Comparison of ENCODE assay signal across 20 mouse cellular contexts in genomic region chr2:10861654-10862292, GRCm38 (mm10).
A peak's percentile ranks its signal among the peaks of the same experiment; 100 is the strongest.
DNase-seq lines count a peak whose midpoint lies in the region; ATAC-seq lines count a peak whose summit lies in the region.
"Had no signal": no experiment of that assay in that cellular context is flagged by ENCODE, and none has a peak within 500 bp of the region (broad histone marks: within the 10 kb centered on the region; RNA-seq: fewer than 3 reads in every experiment).

No protein-coding gene starts in this region.

- no peaks in the 10 kb centered on the region for H3K9me3 ChIP-seq in limb, embryonic 13.5 days
- H3K9me3 ChIP-seq in limb, embryonic 10.5 days (replicated peaks), result no peaks in the 10 kb centered on the region
- H3K9me3 ChIP-seq in embryonic facial prominence, embryonic 10.5 days, result no peaks in the 10 kb centered on the region
- H3K9me3 ChIP-seq in embryonic facial prominence, embryonic 11.5 days (replicated peaks; ENCODE audit: control insufficient read depth, low read length), result no peaks in the 10 kb centered on the region
- no peaks in the 10 kb centered on the region for H3K9me3 ChIP-seq in embryonic facial prominence, embryonic 15.5 days (replicated peaks)
- no peaks in the 10 kb centered on the region for H3K9me3 ChIP-seq in midbrain, embryonic 13.5 days
- no peaks in the 10 kb centered on the region for H3K9me3 ChIP-seq in kidney, embryonic 16.5 days (ENCODE audit: low read length)
- H3K9me3 ChIP-seq: embryonic facial prominence, embryonic 12.5 days; forebrain, embryonic 13.5 days; forebrain, embryonic 15.5 days had no signal

- H3K36me3 ChIP-seq in limb, embryonic 13.5 days, result no peaks in the 10 kb centered on the region
- no peaks in the 10 kb centered on the region for H3K36me3 ChIP-seq in limb, embryonic 10.5 days
- H3K36me3 ChIP-seq in embryonic facial prominence, embryonic 10.5 days (replicated peaks), result no peaks in the 10 kb centered on the region
- no peaks in the 10 kb centered on the region for H3K36me3 ChIP-seq in embryonic facial prominence, embryonic 11.5 days (replicated peaks; ENCODE audit: control insufficient read depth, insufficient read depth, low read depth, low read length)
- H3K36me3 ChIP-seq in embryonic facial prominence, embryonic 15.5 days, result no peaks in the 10 kb centered on the region
- H3K36me3 ChIP-seq in midbrain, embryonic 13.5 days, result no peaks in the 10 kb centered on the region
- no peaks in the 10 kb centered on the region for H3K36me3 ChIP-seq in kidney, embryonic 16.5 days (ENCODE audit: insufficient read depth, low read length)
- H3K36me3 ChIP-seq: embryonic facial prominence, embryonic 12.5 days; forebrain, embryonic 15.5 days had no signal

- H3K9ac ChIP-seq in limb, embryonic 13.5 days, result no peak overlapping the region
- no peak overlapping the region for H3K9ac ChIP-seq in embryonic facial prominence, embryonic 11.5 days (replicated peaks; ENCODE audit: low read length)
- no peak overlapping the region for H3K9ac ChIP-seq in embryonic facial prominence, embryonic 15.5 days
- no peak overlapping the region for H3K9ac ChIP-seq in midbrain, embryonic 13.5 days (replicated peaks)
- no peak overlapping the region for H3K9ac ChIP-seq in kidney, embryonic 16.5 days (replicated peaks; ENCODE audit: low read length)
- H3K9ac ChIP-seq: embryonic facial prominence, embryonic 12.5 days; forebrain, embryonic 13.5 days; forebrain, embryonic 15.5 days; forebrain, postnatal 0 days had no signal

- no peak overlapping the region for H3K4me2 ChIP-seq in limb, embryonic 13.5 days (replicated peaks)
- no peak overlapping the region for H3K4me2 ChIP-seq in embryonic facial prominence, embryonic 11.5 days (ENCODE audit: low read depth, low read length)
- no peak overlapping the region for H3K4me2 ChIP-seq in embryonic facial prominence, embryonic 15.5 days (replicated peaks)
- H3K4me2 ChIP-seq in midbrain, embryonic 13.5 days (replicated peaks), result no peak overlapping the region
- H3K4me2 ChIP-seq in kidney, embryonic 16.5 days (replicated peaks; ENCODE audit: low read depth, low read length), result no peak overlapping the region
- H3K4me2 ChIP-seq: embryonic facial prominence, embryonic 12.5 days; forebrain, embryonic 13.5 days; forebrain, embryonic 15.5 days had no signal

- intact Hi-C loops in left cerebral cortex, postnatal 10 days (cut with DNase I), result no loop called here

- no peaks in the 10 kb centered on the region for H3K27me3 ChIP-seq in limb, embryonic 13.5 days
- no peaks in the 10 kb centered on the region for H3K27me3 ChIP-seq in limb, embryonic 10.5 days (ENCODE audit: low read depth, poor library complexity, severe bottlenecking)
- H3K27me3 ChIP-seq in embryonic facial prominence, embryonic 10.5 days (replicated peaks; ENCODE audit: low read depth, poor library complexity, severe bottlenecking), result no peaks in the 10 kb centered on the region
- no peaks in the 10 kb centered on the region for H3K27me3 ChIP-seq in embryonic facial prominence, embryonic 11.5 days (ENCODE audit: control insufficient read depth, insufficient read depth, low read length)
- H3K27me3 ChIP-seq in embryonic facial prominence, embryonic 15.5 days, result no peaks in the 10 kb centered on the region
- no peaks in the 10 kb centered on the region for H3K27me3 ChIP-seq in midbrain, embryonic 13.5 days
- no peaks in the 10 kb centered on the region for H3K27me3 ChIP-seq in kidney, embryonic 16.5 days (ENCODE audit: insufficient read depth, low read length)
- H3K27me3 ChIP-seq: embryonic facial prominence, embryonic 12.5 days; forebrain, embryonic 13.5 days; forebrain, embryonic 15.5 days had no signal

- H3K4me3 ChIP-seq in limb, embryonic 13.5 days, result no peak overlapping the region
- no peak overlapping the region for H3K4me3 ChIP-seq in limb, embryonic 10.5 days
- no peak overlapping the region for H3K4me3 ChIP-seq in embryonic facial prominence, embryonic 10.5 days
- no peak overlapping the region for H3K4me3 ChIP-seq in embryonic facial prominence, embryonic 11.5 days (ENCODE audit: low read depth, low read length)
- H3K4me3 ChIP-seq in embryonic facial prominence, embryonic 15.5 days (replicated peaks), result no peak overlapping the region
- H3K4me3 ChIP-seq in midbrain, embryonic 13.5 days (replicated peaks), result no peak overlapping the region
- H3K4me3 ChIP-seq in kidney, embryonic 16.5 days (ENCODE audit: low read length), result no peak overlapping the region
- H3K4me3 ChIP-seq: embryonic facial prominence, embryonic 12.5 days; forebrain, embryonic 13.5 days; forebrain, embryonic 15.5 days had no signal

- H3K4me1 ChIP-seq in limb, embryonic 13.5 days, result no peaks in the 10 kb centered on the region
- H3K4me1 ChIP-seq in limb, embryonic 10.5 days, result no peaks in the 10 kb centered on the region
- no peaks in the 10 kb centered on the region for H3K4me1 ChIP-seq in embryonic facial prominence, embryonic 10.5 days
- H3K4me1 ChIP-seq in embryonic facial prominence, embryonic 11.5 days (ENCODE audit: control insufficient read depth, insufficient read depth, low read length), result no peaks in the 10 kb centered on the region
- H3K4me1 ChIP-seq in embryonic facial prominence, embryonic 15.5 days, result peaks cover 5% of the 10 kb centered on the region; the same call in 1 of the 2 replicates
- H3K4me1 ChIP-seq in midbrain, embryonic 13.5 days (replicated peaks), result no peaks in the 10 kb centered on the region
- H3K4me1 ChIP-seq in kidney, embryonic 16.5 days (ENCODE audit: insufficient read depth, low read length), result no peaks in the 10 kb centered on the region
- H3K4me1 ChIP-seq: embryonic facial prominence, embryonic 12.5 days; forebrain, embryonic 13.5 days; forebrain, embryonic 15.5 days had no signal

- 60% methylated on average over 8 of the region's 8 CpGs for WGBS in limb, embryonic 13.5 days
- WGBS in limb, embryonic 10.5 days, result 74% methylated on average over 8 of the region's 8 CpGs
- WGBS in embryonic facial prominence, embryonic 10.5 days, result 55% methylated on average over 8 of the region's 8 CpGs
- WGBS in embryonic facial prominence, embryonic 11.5 days, result 48% methylated on average over 8 of the region's 8 CpGs
- 43% methylated on average over 8 of the region's 8 CpGs for WGBS in embryonic facial prominence, embryonic 15.5 days
- WGBS in midbrain, embryonic 13.5 days, result 68% methylated on average over 8 of the region's 8 CpGs
- WGBS in kidney, embryonic 16.5 days, result 82% methylated on average over 8 of the region's 8 CpGs

- H3K27ac ChIP-seq in limb, embryonic 13.5 days, result no peak overlapping the region
- H3K27ac ChIP-seq in limb, embryonic 10.5 days, result no peak overlapping the region
- no peak overlapping the region for H3K27ac ChIP-seq in embryonic facial prominence, embryonic 10.5 days (replicated peaks)
- H3K27ac ChIP-seq in embryonic facial prominence, embryonic 11.5 days (replicated peaks; ENCODE audit: low read depth, low read length), result no peak overlapping the region
- H3K27ac ChIP-seq in embryonic facial prominence, embryonic 15.5 days (replicated peaks), result peak overlapping the region; percentile 60; the same call in 1 of the 2 replicates
- H3K27ac ChIP-seq in midbrain, embryonic 13.5 days, result no peak overlapping the region
- no peak overlapping the region for H3K27ac ChIP-seq in kidney, embryonic 16.5 days (ENCODE audit: low read length)
- H3K27ac ChIP-seq: embryonic facial prominence, embryonic 12.5 days; forebrain, embryonic 13.5 days; forebrain, embryonic 15.5 days had no signal

- no peak for DNase-seq in limb, embryonic 10.5 days (ENCODE audit: low spot score)
- DNase-seq in embryonic facial prominence, embryonic 10.5 days (ENCODE audit: low spot score), result peak; percentile 8
- peak; percentile 19 for DNase-seq in embryonic facial prominence, embryonic 11.5 days (ENCODE audit: low spot score)
- no peak for DNase-seq in left cerebral cortex, postnatal 10 days (ENCODE audit: extremely low spot score in 1 of 2, low spot score in 2 of 2)
- DNase-seq: adrenal gland, adult 2 months; adrenal gland, postnatal 10 days; adrenal gland, postnatal 25 days; cerebellum, adult 11 months; cerebellum, adult 18-20 months; cerebellum, adult 8-10 months; cerebellum, postnatal 10 days; cerebellum, postnatal 25 days; forebrain, postnatal 0 days had no signal

- 0 out of 2 replicates have a peak, but pooled peaks have one; percentile 28 for ATAC-seq in limb, embryonic 13.5 days (ENCODE audit: low FRiP score, low read depth)
- ATAC-seq in embryonic facial prominence, embryonic 11.5 days (replicated peaks; ENCODE audit: insufficient number of reproducible peaks, low FRiP score, low TSS enrichment, low read depth), result no peak
- ATAC-seq in embryonic facial prominence, embryonic 15.5 days (ENCODE audit: insufficient number of reproducible peaks, low FRiP score, low TSS enrichment, low read depth), result peak; percentile 85
- no peak for ATAC-seq in midbrain, embryonic 13.5 days
- ATAC-seq in kidney, embryonic 16.5 days (ENCODE audit: low FRiP score, low TSS enrichment), result no peak
- ATAC-seq: forebrain, embryonic 13.5 days; forebrain, embryonic 15.5 days; forebrain, postnatal 0 days had no signal

Comparison
In these comparisons a context has a peak if more than half of its experiments do, and no peak if none do; other contexts are left out.
1. ATAC-seq: peak in limb, embryonic 13.5 days (single experiment) and embryonic facial prominence, embryonic 15.5 days (single experiment); none in embryonic facial prominence, embryonic 11.5 days (single experiment), midbrain, embryonic 13.5 days (single experiment) and kidney, embryonic 16.5 days (single experiment).
2. DNase-seq: peak in embryonic facial prominence, embryonic 10.5 days (single experiment) and embryonic facial prominence, embryonic 11.5 days (single experiment); none in limb, embryonic 10.5 days (single experiment) and left cerebral cortex, postnatal 10 days (0 of 2).